Comparison of ENCODE assay signal across 24 mouse cellular contexts in the genomic region with DNA sequence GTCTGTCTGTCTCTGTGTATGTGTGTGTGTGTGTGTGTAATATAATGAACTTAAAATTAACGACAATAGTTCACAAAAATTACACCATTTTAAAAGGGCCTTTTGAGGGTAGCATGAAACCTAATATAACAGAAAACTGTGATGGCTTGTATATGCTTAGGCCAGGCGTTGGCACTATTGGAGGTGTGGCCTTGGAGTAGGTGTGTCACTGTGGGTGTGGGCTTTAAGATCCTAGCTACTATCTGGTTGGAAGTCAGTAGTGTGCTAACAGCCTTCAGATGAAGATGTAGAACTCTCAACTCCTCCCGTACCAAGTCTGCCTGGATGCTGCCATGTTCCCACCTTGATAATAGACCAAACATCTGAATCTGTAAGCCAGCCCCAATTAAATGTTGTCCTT.
"Had no signal": no experiment of that assay in that cellular context is flagged by ENCODE, and none has a peak within 500 bp of the region (broad histone marks: within the 10 kb centered on the region; RNA-seq: fewer than 3 reads in every experiment).

No protein-coding gene starts in this region.

- H3K27ac ChIP-seq: gastrocnemius, adult 2 months; heart, adult 2 months; heart, embryonic 13.5 days; heart, embryonic 15.5 days; hindbrain, embryonic 13.5 days; hindbrain, embryonic 15.5 days; hindbrain, postnatal 0 days; kidney, embryonic 15.5 days; kidney, postnatal 0 days; limb, embryonic 13.5 days; limb, embryonic 15.5 days; liver, embryonic 13.5 days had no signal

- H3K4me2 ChIP-seq: heart, embryonic 11.5 days; heart, embryonic 13.5 days; heart, embryonic 15.5 days; hindbrain, embryonic 13.5 days; hindbrain, embryonic 15.5 days; kidney, embryonic 15.5 days; limb, embryonic 13.5 days; limb, embryonic 15.5 days; liver, embryonic 13.5 days had no signal

- H3K27me3 ChIP-seq: heart, embryonic 13.5 days; heart, embryonic 15.5 days; hindbrain, embryonic 13.5 days; hindbrain, embryonic 15.5 days; kidney, embryonic 15.5 days; limb, embryonic 13.5 days; limb, embryonic 15.5 days; liver, embryonic 13.5 days had no signal

- DNase-seq: gastrocnemius, adult 2 months; gastrocnemius, postnatal 10 days; gastrocnemius, postnatal 25 days; heart, adult 2 months; heart, postnatal 14 days; heart, postnatal 36 days; kidney, adult 11 months; kidney, adult 2 months; kidney, adult 9 months; kidney, postnatal 14 days; kidney, postnatal 36 days; left cerebral cortex, postnatal 4 days; liver, embryonic 13.5 days had no signal

- H3K9ac ChIP-seq: heart, embryonic 13.5 days; heart, embryonic 15.5 days; hindbrain, embryonic 13.5 days; hindbrain, embryonic 15.5 days; kidney, embryonic 15.5 days; limb, embryonic 13.5 days; limb, embryonic 15.5 days; liver, embryonic 13.5 days had no signal

- H3K4me1 ChIP-seq: heart, embryonic 13.5 days; heart, embryonic 15.5 days; hindbrain, embryonic 13.5 days; hindbrain, embryonic 15.5 days; kidney, embryonic 15.5 days; limb, embryonic 13.5 days; limb, embryonic 15.5 days; liver, embryonic 13.5 days had no signal

- H3K36me3 ChIP-seq: heart, embryonic 13.5 days; heart, embryonic 15.5 days; hindbrain, embryonic 13.5 days; hindbrain, embryonic 15.5 days; kidney, embryonic 15.5 days; limb, embryonic 13.5 days; limb, embryonic 15.5 days; liver, embryonic 13.5 days had no signal

- ATAC-seq: hindbrain, postnatal 0 days; intestine, embryonic 16.5 days had no signal

- H3K4me3 ChIP-seq: gastrocnemius, adult 2 months; heart, adult 2 months; heart, embryonic 13.5 days; heart, embryonic 15.5 days; hindbrain, embryonic 13.5 days; hindbrain, embryonic 15.5 days; kidney, embryonic 15.5 days; limb, embryonic 13.5 days; limb, embryonic 15.5 days; liver, embryonic 13.5 days had no signal

- H3K9me3 ChIP-seq: heart, embryonic 13.5 days; heart, embryonic 15.5 days; hindbrain, embryonic 13.5 days; hindbrain, embryonic 15.5 days; kidney, embryonic 15.5 days; limb, embryonic 13.5 days; limb, embryonic 15.5 days; liver, embryonic 13.5 days had no signal
